In the genomic region with DNA sequence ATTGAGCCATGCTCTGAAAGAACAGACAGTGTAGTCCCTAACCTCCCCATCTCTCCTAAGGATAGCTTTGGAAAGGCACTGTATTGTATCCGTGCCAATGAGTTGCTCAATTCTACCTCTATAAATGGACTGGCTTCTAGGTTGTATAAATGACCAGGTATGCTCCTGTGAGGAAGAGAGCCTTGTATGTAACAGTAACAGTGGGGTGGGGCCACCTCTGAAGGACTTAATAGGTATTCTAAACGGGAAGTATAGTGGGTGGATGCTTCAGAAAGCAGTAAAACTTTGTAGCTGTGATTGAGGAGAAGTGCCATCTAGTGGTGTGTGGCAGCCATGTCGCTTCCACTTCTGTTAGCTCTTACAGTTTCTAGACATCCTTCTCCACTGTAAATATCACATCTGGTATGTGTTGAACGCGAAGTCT, we compare ENCODE assay signal across 9 mouse cellular contexts. TPM values are rescaled to one million over a fixed set of nuclear protein-coding genes. Genes with fewer than 3 reads are reported as not detected.
DNase-seq lines count a peak whose midpoint lies in the region; ATAC-seq and TF ChIP-seq lines count a peak whose summit lies in the region.
"Had no signal": no experiment of that assay in that cellular context is flagged by ENCODE, and none has a peak within 500 bp of the region (broad histone marks: within the 10 kb centered on the region; RNA-seq: fewer than 3 reads in every experiment).

No protein-coding gene starts in this region.

- H3K4me1 ChIP-seq in liver, embryonic 16.5 days (ENCODE audit: control insufficient read depth, low read depth, low read length), result no peaks in the 10 kb centered on the region
- H3K4me1 ChIP-seq in liver, embryonic 11.5 days (replicated peaks; ENCODE audit: control insufficient read depth, insufficient read depth, low read length), result no peaks in the 10 kb centered on the region
- peaks cover 29% of the 10 kb centered on the region for H3K4me1 ChIP-seq in kidney, adult 2 months (ENCODE audit: control insufficient read depth, insufficient read depth, low read length)
- H3K4me1 ChIP-seq: hindbrain, embryonic 15.5 days had no signal

- TF ChIP-seq POLR2A in kidney, adult 2 months (IDR thresholded peaks at IDR 0.05; ENCODE audit: low read depth, low read length), result no peak

- H3K9me3 ChIP-seq in liver, embryonic 16.5 days (replicated peaks; ENCODE audit: control insufficient read depth, low read length), result no peaks in the 10 kb centered on the region
- H3K9me3 ChIP-seq in liver, embryonic 11.5 days (ENCODE audit: control insufficient read depth, low read length), result no peaks in the 10 kb centered on the region
- H3K9me3 ChIP-seq: hindbrain, embryonic 15.5 days had no signal

- TF ChIP-seq CTCF in kidney, adult 2 months (conservative IDR thresholded peaks at IDR 0.05; ENCODE audit: insufficient read depth, insufficient read length, low read depth, low read length), result peak; percentile 49

- H3K27ac ChIP-seq in liver, embryonic 16.5 days (ENCODE audit: low read length), result no peak overlapping the region
- H3K27ac ChIP-seq in liver, embryonic 11.5 days (ENCODE audit: low read depth, low read length), result no peak overlapping the region
- peak overlapping the region; percentile 99 for H3K27ac ChIP-seq in kidney, adult 2 months (ENCODE audit: insufficient read depth, low read depth, low read length)
- H3K27ac ChIP-seq: hindbrain, embryonic 15.5 days had no signal

- H3K4me2 ChIP-seq in liver, embryonic 16.5 days (ENCODE audit: low read depth, low read length), result no peak overlapping the region
- H3K4me2 ChIP-seq in liver, embryonic 11.5 days, result no peak overlapping the region
- H3K4me2 ChIP-seq: hindbrain, embryonic 15.5 days had no signal

- H3K9ac ChIP-seq in liver, embryonic 16.5 days (ENCODE audit: low read depth, low read length), result no peak overlapping the region
- H3K9ac ChIP-seq in liver, embryonic 11.5 days (ENCODE audit: low read depth, low read length), result no peak overlapping the region
- H3K9ac ChIP-seq: hindbrain, embryonic 15.5 days had no signal

- 45% methylated on average over 5 of the region's 5 CpGs for WGBS in liver, embryonic 16.5 days (ENCODE audit: insufficient replicate concordance)
- WGBS in liver, embryonic 11.5 days, result 49% methylated on average over 5 of the region's 5 CpGs
- 45% methylated on average over 5 of the region's 5 CpGs for WGBS in kidney, adult 2 months

- no peaks in the 10 kb centered on the region for H3K27me3 ChIP-seq in liver, embryonic 16.5 days (ENCODE audit: control insufficient read depth, insufficient read depth, low read depth, low read length)
- H3K27me3 ChIP-seq in liver, embryonic 11.5 days (replicated peaks; ENCODE audit: control insufficient read depth, insufficient read depth, low read length), result no peaks in the 10 kb centered on the region
- no peaks in the 10 kb centered on the region for H3K27me3 ChIP-seq in kidney, adult 2 months (replicated peaks; ENCODE audit: control insufficient read depth, insufficient read depth, low read length)
- H3K27me3 ChIP-seq: hindbrain, embryonic 15.5 days had no signal

- H3K4me3 ChIP-seq in liver, embryonic 16.5 days (ENCODE audit: low read depth, low read length), result no peak overlapping the region
- H3K4me3 ChIP-seq in liver, embryonic 11.5 days (ENCODE audit: low read depth, low read length), result no peak overlapping the region
- H3K4me3 ChIP-seq in kidney, adult 2 months (ENCODE audit: insufficient read depth, low read depth, low read length), result no peak overlapping the region
- H3K4me3 ChIP-seq: hindbrain, embryonic 15.5 days had no signal

- peaks cover 3% of the 10 kb centered on the region; the same call in 1 of the 2 replicates for H3K36me3 ChIP-seq in liver, embryonic 16.5 days (ENCODE audit: control insufficient read depth, insufficient read depth)
- 0 out of 2 replicates have a peak, but pooled peaks cover 4% of the 10 kb centered on the region for H3K36me3 ChIP-seq in liver, embryonic 11.5 days (ENCODE audit: control insufficient read depth, insufficient read depth, low read length)
- H3K36me3 ChIP-seq in kidney, adult 2 months (ENCODE audit: control insufficient read depth, insufficient read depth, low read length), result peaks cover 6% of the 10 kb centered on the region
- H3K36me3 ChIP-seq: hindbrain, embryonic 15.5 days had no signal

- DNase-seq in adrenal gland, postnatal 10 days, result peak; percentile 24
- DNase-seq in adrenal gland, adult 8-10 months, result no peak
- no peak for DNase-seq in liver, embryonic 11.5 days (ENCODE audit: low spot score)
- DNase-seq in kidney, adult 2 months, result peak; percentile 57
- no peak for DNase-seq in spleen, postnatal 14 days (ENCODE audit: low spot score in 2 of 2)

- ATAC-seq in liver, embryonic 16.5 days (ENCODE audit: low read depth), result peak; percentile 37; the same call in 1 of the 2 replicates
- ATAC-seq in liver, embryonic 11.5 days (replicated peaks; ENCODE audit: low FRiP score), result no peak
- ATAC-seq in megakaryocyte, adult 5-6 weeks (ENCODE audit: poor library complexity, severe bottlenecking), result peak; percentile 35
- no peak for ATAC-seq in inflammation-experienced regulatory T-cells, adult 6 months

RNA-seq across cellular contexts. Expression of gene 1700034J05Rik, which starts 24.5 kb away (rescaled TPM):
- total RNA-seq in adrenal gland, postnatal 10 days (2021), result not detected
- not detected for total RNA-seq in adrenal gland, adult 8-10 months (2022)
- polyA plus RNA-seq in liver, embryonic 16.5 days (2015; fragmentation: Nextera tagmentation; extraction: Ambion mirVana), result 0.04 TPM in 1 of 2 replicates, not detected in the other
- 0.08 and 0.17 TPM in 2 replicates for polyA plus RNA-seq in liver, embryonic 11.5 days (2014; fragmentation: Nextera tagmentation; extraction: Ambion mirVana)
- 0.07 TPM in 1 of 2 replicates, not detected in the other for polyA plus RNA-seq in kidney, adult 2 months (2012; rRNA removed)
- not detected in 2 replicates for total RNA-seq in megakaryocyte, adult 5-6 weeks (2015)
- total RNA-seq in megakaryocyte, adult 5-6 weeks (2017), result not detected in 2 replicates
- polyA plus RNA-seq in inflammation-experienced regulatory T-cells, adult 6 months (2017; shearing (Covaris generic)), result under 1 TPM in 1 of 3 experiments, not detected in 2; 0.40 TPM

RNA-seq across cellular contexts. Expression of gene Rep15, which starts 53.7 kb away (rescaled TPM):
- total RNA-seq in adrenal gland, postnatal 10 days (2021), result under 1 TPM; 0.72 to 0.97 TPM
- total RNA-seq in adrenal gland, adult 8-10 months (2022), result 1 to 10 TPM in 3 of 4 experiments, under 1 TPM in 1; 0.70 to 2.7 (median 1.2) TPM
- 0.22 and 0.41 TPM in 2 replicates for polyA plus RNA-seq in liver, embryonic 16.5 days (2015; fragmentation: Nextera tagmentation; extraction: Ambion mirVana)
- polyA plus RNA-seq in liver, embryonic 11.5 days (2014; fragmentation: Nextera tagmentation; extraction: Ambion mirVana), result 1.7 TPM in 2 replicates
- 0.35 and 0.42 TPM in 2 replicates for polyA plus RNA-seq in kidney, adult 2 months (2012; rRNA removed)
- total RNA-seq in megakaryocyte, adult 5-6 weeks (2015), result 0.09 and 0.11 TPM in 2 replicates
- total RNA-seq in megakaryocyte, adult 5-6 weeks (2017), result not detected in 2 replicates
- under 1 TPM; 0.29 to 0.67 (median 0.34) TPM for polyA plus RNA-seq in inflammation-experienced regulatory T-cells, adult 6 months (2017; shearing (Covaris generic))

Comparison
In these comparisons a context has a peak if more than half of its experiments do, and no peak if none do; other contexts are left out.
1. DNase-seq: peak in adrenal gland, postnatal 10 days (single experiment) and kidney, adult 2 months (single experiment); none in adrenal gland, adult 8-10 months (single experiment), liver, embryonic 11.5 days (single experiment) and spleen, postnatal 14 days (0 of 2).
2. ATAC-seq: peak in liver, embryonic 16.5 days (single experiment) and megakaryocyte, adult 5-6 weeks (single experiment); none in liver, embryonic 11.5 days (single experiment) and inflammation-experienced regulatory T-cells, adult 6 months (single experiment).